Mouse (Mus musculus): ENCODE measurements around the gene Lrmda.

Gene Lrmda

GRCm38 (mm10) chr14:21992321-21992885, 27.1 kb upstream of the Lrmda start:
- ATAC-seq (ENCODE audit: low TSS enrichment), result no peak

GRCm38 (mm10) chr14:21993251-21994060, 26.1 kb upstream of the Lrmda start:
- no peak for ATAC-seq (ENCODE audit: low TSS enrichment)

- no peak for ATAC-seq (ENCODE audit: low TSS enrichment)
These were observed 25.2 kb upstream of the Lrmda start for GRCm38 (mm10) chr14:21994061-21994990.

- ATAC-seq (ENCODE audit: low TSS enrichment), result no peak
These were observed 24.3 kb upstream of the Lrmda start for GRCm38 (mm10) chr14:21995031-21995754.

GRCm38 (mm10) chr14:21999588-21999987, 19.9 kb upstream of the Lrmda start:
- no peak for ATAC-seq (ENCODE audit: low TSS enrichment)

- no peak for ATAC-seq (ENCODE audit: low TSS enrichment)
These were observed 16.3 kb upstream of the Lrmda start for GRCm38 (mm10) chr14:22003231-22003630.

- ATAC-seq (ENCODE audit: low TSS enrichment), result no peak
These were observed 15.9 kb upstream of the Lrmda start for GRCm38 (mm10) chr14:22003631-22004030.

- ATAC-seq (ENCODE audit: low TSS enrichment), result peak; percentile 20; the same call in 1 of the 2 replicates
These were observed 14.6 kb upstream of the Lrmda start for GRCm38 (mm10) chr14:22004943-22005342.

GRCm38 (mm10) chr14:22007006-22007405, 12.5 kb upstream of the Lrmda start:
- ATAC-seq (ENCODE audit: low TSS enrichment), result no peak

GRCm38 (mm10) chr14:22014315-22014714, 5.2 kb upstream of the Lrmda start:
- no peak for ATAC-seq (ENCODE audit: low TSS enrichment)

- no peak for ATAC-seq (ENCODE audit: low TSS enrichment)
These were observed 4.7 kb upstream of the Lrmda start for GRCm38 (mm10) chr14:22014781-22015180.

- ATAC-seq (ENCODE audit: low TSS enrichment), result no peak
These were observed 2.5 kb upstream of the Lrmda start for GRCm38 (mm10) chr14:22017011-22017410.

GRCm38 (mm10) chr14:22019949-22020845, 685 bp downstream of the Lrmda start:
- no peak for ATAC-seq (ENCODE audit: low TSS enrichment)

- ATAC-seq (ENCODE audit: low TSS enrichment), result peak; percentile 78; the same call in 1 of the 2 replicates
These were observed 1.4 kb downstream of the Lrmda start for GRCm38 (mm10) chr14:22020885-22021284.

GRCm38 (mm10) chr14:22023533-22023932, 4.0 kb downstream of the Lrmda start:
- ATAC-seq (ENCODE audit: low TSS enrichment), result no peak

- ATAC-seq (ENCODE audit: low TSS enrichment), result no peak
These were observed 16.4 kb downstream of the Lrmda start for GRCm38 (mm10) chr14:22035900-22036299.

GRCm38 (mm10) chr14:22036338-22036737, 16.8 kb downstream of the Lrmda start:
- ATAC-seq (ENCODE audit: low TSS enrichment), result no peak

- no peak for ATAC-seq (ENCODE audit: low TSS enrichment)
These were observed 17.4 kb downstream of the Lrmda start for GRCm38 (mm10) chr14:22036802-22037497.

GRCm38 (mm10) chr14:22037498-22038131, 18.1 kb downstream of the Lrmda start:
- no peak for ATAC-seq (ENCODE audit: low TSS enrichment)

Measured in frontal cortex, adult (tissue).